Comparison of ENCODE assay signal across 14 mouse cellular contexts in genomic region chr12:53832590-53832989, GRCm38 (mm10).
DNase-seq lines count a peak whose midpoint lies in the region; ATAC-seq and TF ChIP-seq lines count a peak whose summit lies in the region.
"Had no signal": no experiment of that assay in that cellular context is flagged by ENCODE, and none has a peak within 500 bp of the region (broad histone marks: within the 10 kb centered on the region; RNA-seq: fewer than 3 reads in every experiment).

No protein-coding gene starts in this region.

- 0 out of 2 replicates have a peak overlapping the region, but pooled peaks have one; percentile 22 for H3K27ac ChIP-seq in lung, embryonic 14.5 days (ENCODE audit: low read depth)
- peak overlapping the region; percentile 24 for H3K27ac ChIP-seq in embryonic facial prominence, embryonic 14.5 days (replicated peaks; ENCODE audit: low read depth, low read length)
- peak overlapping the region; percentile 89 for H3K27ac ChIP-seq in liver, embryonic 13.5 days
- H3K27ac ChIP-seq: kidney, embryonic 15.5 days; macrophage; neural tube, embryonic 13.5 days had no signal

- peak; percentile 56; the same call in 1 of the 2 replicates for ATAC-seq in lung, embryonic 14.5 days (ENCODE audit: insufficient read depth)
- peak; percentile 44 for ATAC-seq in embryonic facial prominence, embryonic 14.5 days (ENCODE audit: low read depth)
- ATAC-seq in liver, embryonic 13.5 days (ENCODE audit: low read depth) = peak; percentile 93

- H3K27me3 ChIP-seq in lung, embryonic 14.5 days (ENCODE audit: insufficient read depth, low read length) = no peaks in the 10 kb centered on the region
- H3K27me3 ChIP-seq in embryonic facial prominence, embryonic 14.5 days (replicated peaks; ENCODE audit: control insufficient read depth, insufficient read depth, low read length) = no peaks in the 10 kb centered on the region
- H3K27me3 ChIP-seq in liver, embryonic 13.5 days = no peaks in the 10 kb centered on the region
- H3K27me3 ChIP-seq: neural tube, embryonic 13.5 days had no signal

- DNase-seq in lung, embryonic 14.5 days = no peak
- no peak for DNase-seq in lung, adult 2 months
- DNase-seq in c-Kit-positive CD71-positive TER-119-negative erythroid progenitor cells, embryonic 14.5 days (ENCODE audit: low read depth) = peak; percentile 55
- DNase-seq in embryonic facial prominence, embryonic 14.5 days (ENCODE audit: low spot score) = peak; percentile 83
- DNase-seq in liver, embryonic 13.5 days = peak; percentile 75
- DNase-seq in adrenal gland, postnatal 4 days (ENCODE audit: low spot score in 2 of 2) = no peak
- DNase-seq in frontal cortex, postnatal 10 days (ENCODE audit: low spot score in 2 of 2) = no peak
- DNase-seq: cerebellum, adult 11-12 months; gastrocnemius, postnatal 36 days; heart, postnatal 10 days; right cerebral cortex, postnatal 14 days had no signal

- no peak for TF ChIP-seq CTCF in lung, embryonic 14.5 days (IDR thresholded peaks at IDR 0.05; ENCODE audit: low read depth)
- no peak for TF ChIP-seq CTCF in lung, adult 2 months (IDR thresholded peaks at IDR 0.05; ENCODE audit: insufficient read depth, low read length)

- no peak overlapping the region for H3K4me3 ChIP-seq in lung, embryonic 14.5 days (ENCODE audit: low read depth, low read length)
- no peak overlapping the region for H3K4me3 ChIP-seq in lung, adult 2 months (replicated peaks; ENCODE audit: extremely low read depth, low read depth, low read length)
- H3K4me3 ChIP-seq in embryonic facial prominence, embryonic 14.5 days (ENCODE audit: low read depth, low read length) = no peak overlapping the region
- peak overlapping the region; percentile 32 for H3K4me3 ChIP-seq in liver, embryonic 13.5 days (replicated peaks)
- H3K4me3 ChIP-seq: kidney, embryonic 15.5 days; neural tube, embryonic 13.5 days had no signal

- H3K4me2 ChIP-seq in lung, embryonic 14.5 days = no peak overlapping the region
- H3K4me2 ChIP-seq in embryonic facial prominence, embryonic 14.5 days (ENCODE audit: low read depth, low read length) = no peak overlapping the region; the same call in 1 of the 2 replicates
- peak overlapping the region; percentile 64 for H3K4me2 ChIP-seq in liver, embryonic 13.5 days
- H3K4me2 ChIP-seq: kidney, embryonic 15.5 days; neural tube, embryonic 13.5 days had no signal

- 48% methylated on average over 6 of the region's 6 CpGs for WGBS in lung, embryonic 14.5 days
- 38% methylated on average over 6 of the region's 6 CpGs for WGBS in lung, adult 2 months
- WGBS in embryonic facial prominence, embryonic 14.5 days = 27% methylated on average over 6 of the region's 6 CpGs
- 25% methylated on average over 6 of the region's 6 CpGs for WGBS in liver, embryonic 13.5 days (ENCODE audit: insufficient replicate concordance)

- H3K9ac ChIP-seq in lung, embryonic 14.5 days = no peak overlapping the region
- no peak overlapping the region for H3K9ac ChIP-seq in embryonic facial prominence, embryonic 14.5 days (ENCODE audit: low read depth, low read length)
- peak overlapping the region; percentile 60 for H3K9ac ChIP-seq in liver, embryonic 13.5 days
- H3K9ac ChIP-seq: kidney, embryonic 15.5 days; neural tube, embryonic 13.5 days had no signal

- no peaks in the 10 kb centered on the region for H3K4me1 ChIP-seq in lung, embryonic 14.5 days (ENCODE audit: insufficient read depth)
- peaks cover 5% of the 10 kb centered on the region; the same call in 1 of the 2 replicates for H3K4me1 ChIP-seq in lung, adult 2 months (ENCODE audit: control insufficient read depth, insufficient read depth, low read length)
- H3K4me1 ChIP-seq in embryonic facial prominence, embryonic 14.5 days (ENCODE audit: control insufficient read depth, insufficient read depth, low read length) = peaks cover 25% of the 10 kb centered on the region
- H3K4me1 ChIP-seq in liver, embryonic 13.5 days (replicated peaks) = peaks cover 74% of the 10 kb centered on the region

- H3K36me3 ChIP-seq in lung, embryonic 14.5 days (ENCODE audit: insufficient read depth) = no peaks in the 10 kb centered on the region
- no peaks in the 10 kb centered on the region for H3K36me3 ChIP-seq in embryonic facial prominence, embryonic 14.5 days (ENCODE audit: control insufficient read depth, insufficient read depth, low read length)
- no peaks in the 10 kb centered on the region for H3K36me3 ChIP-seq in liver, embryonic 13.5 days
- H3K36me3 ChIP-seq: kidney, embryonic 15.5 days; neural tube, embryonic 13.5 days had no signal

- no peak for TF ChIP-seq POLR2A in lung, adult 2 months (IDR thresholded peaks at IDR 0.05; ENCODE audit: borderline replicate concordance, extremely low read depth, low read depth, low read length)

- H3K9me3 ChIP-seq in lung, embryonic 14.5 days (ENCODE audit: low read depth, low read length) = no peaks in the 10 kb centered on the region
- H3K9me3 ChIP-seq in embryonic facial prominence, embryonic 14.5 days (ENCODE audit: control insufficient read depth, low read length) = no peaks in the 10 kb centered on the region
- no peaks in the 10 kb centered on the region for H3K9me3 ChIP-seq in liver, embryonic 13.5 days (replicated peaks)
- H3K9me3 ChIP-seq: kidney, embryonic 15.5 days; neural tube, embryonic 13.5 days had no signal

Comparison
In these comparisons a context has a peak if more than half of its experiments do, and no peak if none do; other contexts are left out.
1. DNase-seq: peak in c-Kit-positive CD71-positive TER-119-negative erythroid progenitor cells, embryonic 14.5 days (single experiment), embryonic facial prominence, embryonic 14.5 days (single experiment) and liver, embryonic 13.5 days (single experiment); none in lung, embryonic 14.5 days (single experiment), lung, adult 2 months (single experiment), adrenal gland, postnatal 4 days (0 of 2) and frontal cortex, postnatal 10 days (0 of 2).
2. H3K27ac ChIP-seq: peak in every context shown above with its lines; median percentile 89 in liver, embryonic 13.5 days; 24 in embryonic facial prominence, embryonic 14.5 days; 22 in lung, embryonic 14.5 days.
3. Peak in every context shown above with its lines, with median percentiles within 50 percentile points of each other: ATAC-seq.